Mouse (Mus musculus) brain, embryonic 14.5 days (tissue): ENCODE measurements around the gene Zfr2.

Source experiments
- CTCF ChIP-seq: fragments of 200-500 bp; IDR thresholded peaks from 2 replicates; pipeline ENCODE4 v1.5.1; 2012; ENCODE audit warnings: inconsistent platforms, mild to moderate bottlenecking, moderate library complexity, borderline replicate concordance; ENCODE audit not compliant: insufficient read depth, insufficient read length; ENCODE audit errors: extremely low read depth
- POLR2A ChIP-seq: fragments of 200-500 bp; IDR thresholded peaks from 2 replicates; pipeline ENCODE4 v1.6.1; 2012; ENCODE audit warnings: mild to moderate bottlenecking, inconsistent platforms, borderline replicate concordance; ENCODE audit not compliant: poor library complexity, insufficient read depth, insufficient read length, severe bottlenecking; ENCODE audit errors: extremely low read depth

DNA sequence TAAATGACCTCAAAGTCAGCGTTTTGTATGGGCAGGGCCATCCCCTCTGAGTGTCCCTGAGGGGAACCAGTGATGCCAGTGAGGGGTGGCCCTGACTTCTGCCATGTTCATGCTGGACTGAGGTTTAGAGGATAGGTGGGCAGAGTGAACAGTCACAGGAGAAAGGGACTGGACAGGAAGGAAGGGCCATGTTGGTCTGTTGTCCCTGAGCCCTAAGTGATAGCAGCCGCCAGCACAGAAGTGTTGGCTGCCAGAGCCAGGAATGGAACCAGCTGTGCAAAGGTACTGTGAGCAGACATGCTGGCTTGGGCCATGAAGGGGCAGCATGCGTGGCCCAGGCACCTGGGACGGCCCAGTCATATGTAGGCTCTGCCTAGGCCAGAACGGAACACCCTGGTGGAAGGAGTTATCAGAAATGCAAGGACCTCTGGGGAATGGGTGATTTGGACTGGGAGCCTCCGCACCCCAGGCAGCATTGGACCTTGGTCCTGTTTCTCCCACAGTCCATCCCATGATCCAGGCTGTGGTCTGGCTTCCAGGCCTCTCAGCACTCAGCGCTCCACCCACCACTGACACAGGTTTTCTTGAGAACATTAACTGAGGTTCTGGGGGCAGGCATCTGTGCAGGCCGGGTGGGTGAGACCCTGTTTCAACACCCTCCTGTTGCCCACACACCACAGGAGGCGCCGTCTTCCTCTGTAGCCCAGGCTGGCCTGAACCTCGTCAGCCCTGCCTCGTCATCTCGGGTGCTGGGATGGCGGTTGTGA, 66.8 kb downstream of the Zfr2 start:
- TF ChIP-seq CTCF (no peak), POLR2A (no peak)
